Mouse (Mus musculus): ENCODE results near the gene Twnk. TPM values are rescaled to one million over a fixed set of nuclear protein-coding genes. Genes with fewer than 3 reads are reported as not detected.

Twnk gene
- 28.4 and 31.5 TPM in 2 replicates for polyA plus RNA-seq (2015; fragmentation: Nextera tagmentation; extraction: Ambion mirVana)

DNA sequence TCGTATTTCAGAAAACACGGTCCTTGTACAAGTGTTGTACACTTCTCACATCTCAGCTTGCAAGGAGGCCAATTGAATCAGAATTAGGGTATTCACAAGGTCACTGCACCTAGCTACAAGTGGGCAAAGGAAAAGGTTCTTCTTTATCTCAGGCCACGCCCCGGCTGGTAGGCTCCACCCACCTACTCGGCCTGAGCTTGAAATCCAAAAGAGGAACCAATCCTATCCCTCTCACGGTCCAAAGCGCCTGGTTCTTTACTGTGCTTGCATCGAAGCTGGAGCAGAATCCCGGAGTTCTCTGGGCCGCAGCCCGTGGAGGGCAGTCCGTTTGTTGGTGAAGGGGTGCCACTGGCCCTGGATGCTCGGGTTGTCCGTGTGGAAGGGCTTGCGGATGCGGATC lies at the start of gene Twnk:
Gene Twnk, plus strand, starts transcription at position 220 of the 400 bp plus-strand sequence.
- Histone ChIP-seq H3K27me3 (ENCODE audit: insufficient read depth, low read length) (no peaks in the 10 kb centered on the region), H3K36me3 (ENCODE audit: insufficient read depth, low read length) (peaks cover 29% of the 10 kb centered on the region), H3K4me1 (ENCODE audit: insufficient read depth, low read length) (peaks cover 24% of the 10 kb centered on the region), H3K4me2 (replicated peaks; ENCODE audit: low read depth, low read length) (peak within 1 kb of the TSS; percentile 86), H3K4me3 (ENCODE audit: low read length) (peak within 1 kb of the TSS; percentile 97), H3K27ac (ENCODE audit: low read length) (peak within 1 kb of the TSS; percentile 87), H3K9ac (replicated peaks; ENCODE audit: low read length) (peak within 1 kb of the TSS; percentile 90), H3K9me3 (ENCODE audit: low read length) (no peaks in the 10 kb centered on the region)
- no peak for ATAC-seq (ENCODE audit: low FRiP score, low TSS enrichment)
- 10% methylated on average over 16 of the region's 16 CpGs for WGBS

DNA sequence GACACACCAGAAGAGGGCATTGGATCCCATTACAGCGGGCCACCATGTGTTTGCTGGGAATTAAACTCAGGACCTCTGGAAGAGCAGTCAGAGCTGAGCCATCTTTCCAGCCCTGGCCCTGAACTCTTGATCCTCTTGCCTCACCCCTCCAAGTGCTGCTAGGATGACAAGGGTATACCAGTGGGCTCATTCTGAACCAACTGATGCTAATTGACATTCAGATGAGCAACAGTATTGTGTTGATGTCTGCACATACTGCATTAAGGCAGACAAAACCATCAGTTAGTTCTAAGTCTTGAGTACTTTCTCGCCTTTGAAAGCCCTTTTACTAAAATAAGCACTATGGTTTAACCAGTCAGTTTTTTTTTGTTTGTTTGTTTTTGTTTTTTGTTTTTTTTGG lies 45.8 kb upstream of the Twnk start:
- no peak overlapping the region for H3K9ac ChIP-seq (replicated peaks; ENCODE audit: low read length)
- WGBS: 99% methylated on average over 2 of the region's 2 CpGs
- no peak overlapping the region for H3K4me3 ChIP-seq (ENCODE audit: low read length)
- no peak overlapping the region for H3K4me2 ChIP-seq (replicated peaks; ENCODE audit: low read depth, low read length)
- no peaks in the 10 kb centered on the region for H3K27me3 ChIP-seq (ENCODE audit: insufficient read depth, low read length)
- no peaks in the 10 kb centered on the region for H3K9me3 ChIP-seq (ENCODE audit: low read length)
- H3K36me3 ChIP-seq (ENCODE audit: insufficient read depth, low read length): peaks cover 66% of the 10 kb centered on the region
- H3K27ac ChIP-seq (ENCODE audit: low read length): no peak overlapping the region
- H3K4me1 ChIP-seq (ENCODE audit: insufficient read depth, low read length): no peaks in the 10 kb centered on the region
- no peak for ATAC-seq (ENCODE audit: low FRiP score, low TSS enrichment)

DNA sequence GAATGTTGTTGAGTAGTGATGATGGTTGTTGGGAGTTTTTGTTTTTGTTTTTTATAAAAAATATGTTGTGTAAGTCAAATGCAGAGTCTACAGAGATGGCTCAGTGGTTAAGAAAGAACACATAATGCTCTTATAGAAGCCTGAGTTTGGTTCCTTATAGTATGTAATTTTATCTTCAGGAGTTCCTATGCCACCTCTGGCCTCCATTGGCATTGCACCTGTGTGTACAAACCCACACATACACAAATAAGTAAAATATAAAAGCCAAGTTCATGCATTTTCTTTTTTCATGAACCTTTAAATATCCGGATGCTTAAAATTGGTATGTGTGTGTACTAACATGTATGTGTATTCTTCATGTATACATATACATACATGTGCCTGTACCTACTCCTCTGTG lies 39.5 kb upstream of the Twnk start:
- WGBS: 95% methylated on average over 1 of the region's 1 CpGs
- ATAC-seq (ENCODE audit: low FRiP score, low TSS enrichment): no peak
- H3K4me1 ChIP-seq (ENCODE audit: insufficient read depth, low read length): no peaks in the 10 kb centered on the region
- no peaks in the 10 kb centered on the region for H3K27me3 ChIP-seq (ENCODE audit: insufficient read depth, low read length)
- H3K4me3 ChIP-seq (ENCODE audit: low read length): no peak overlapping the region
- H3K9ac ChIP-seq (replicated peaks; ENCODE audit: low read length): no peak overlapping the region
- H3K4me2 ChIP-seq (replicated peaks; ENCODE audit: low read depth, low read length): no peak overlapping the region
- H3K27ac ChIP-seq (ENCODE audit: low read length): no peak overlapping the region
- H3K36me3 ChIP-seq (ENCODE audit: insufficient read depth, low read length): peaks cover 67% of the 10 kb centered on the region
- H3K9me3 ChIP-seq (ENCODE audit: low read length): no peaks in the 10 kb centered on the region

DNA sequence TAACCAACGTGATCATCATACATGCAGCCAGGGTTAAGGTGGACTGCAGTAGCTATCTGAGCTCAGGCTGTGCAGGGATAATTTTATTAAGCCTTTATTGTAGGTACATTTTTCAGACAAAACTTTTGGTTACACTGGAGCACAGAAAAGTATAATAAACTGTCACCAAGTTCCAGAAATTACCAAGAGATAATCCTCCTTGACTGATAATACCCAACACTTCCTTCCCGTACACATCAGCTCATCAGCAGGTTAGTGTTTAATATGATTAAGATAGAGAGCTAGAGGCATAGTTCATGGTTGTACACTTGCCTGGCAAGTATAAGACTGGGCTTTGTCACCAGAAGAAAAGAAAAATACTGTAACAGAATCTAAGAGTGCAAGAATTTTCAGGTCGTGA lies 37.1 kb upstream of the Twnk start:
- no peak overlapping the region for H3K27ac ChIP-seq (ENCODE audit: low read length)
- H3K9ac ChIP-seq (replicated peaks; ENCODE audit: low read length): no peak overlapping the region
- no peaks in the 10 kb centered on the region for H3K27me3 ChIP-seq (ENCODE audit: insufficient read depth, low read length)
- no peak overlapping the region for H3K4me2 ChIP-seq (replicated peaks; ENCODE audit: low read depth, low read length)
- no peak overlapping the region for H3K4me3 ChIP-seq (ENCODE audit: low read length)
- no peaks in the 10 kb centered on the region for H3K4me1 ChIP-seq (ENCODE audit: insufficient read depth, low read length)
- peaks cover 72% of the 10 kb centered on the region for H3K36me3 ChIP-seq (ENCODE audit: insufficient read depth, low read length)
- H3K9me3 ChIP-seq (ENCODE audit: low read length): no peaks in the 10 kb centered on the region
- ATAC-seq (ENCODE audit: low FRiP score, low TSS enrichment): no peak
- 93% methylated on average over 3 of the region's 3 CpGs for WGBS

DNA sequence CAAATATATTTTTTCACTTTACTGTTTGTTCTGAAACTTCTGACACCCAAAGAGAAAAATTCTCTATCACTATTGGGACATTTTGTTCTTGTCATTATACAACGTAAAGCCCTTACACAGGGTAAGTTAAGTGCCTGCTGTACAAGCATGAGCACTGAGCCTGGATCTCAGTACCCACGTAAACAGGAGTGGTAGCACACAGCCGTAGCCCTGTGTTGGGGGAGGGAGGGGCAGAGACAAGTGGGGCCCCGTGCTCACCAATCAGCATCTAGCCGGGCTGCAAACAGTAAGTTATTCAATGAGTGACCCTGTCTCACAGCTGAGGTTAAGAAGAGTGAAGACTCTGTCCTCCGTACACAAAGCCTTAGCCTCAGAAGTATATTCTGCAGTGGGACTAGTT lies 28.8 kb upstream of the Twnk start:
- Histone ChIP-seq H3K4me3 (ENCODE audit: low read length) (no peak overlapping the region), H3K9me3 (ENCODE audit: low read length) (no peaks in the 10 kb centered on the region), H3K4me2 (replicated peaks; ENCODE audit: low read depth, low read length) (no peak overlapping the region), H3K27me3 (ENCODE audit: insufficient read depth, low read length) (no peaks in the 10 kb centered on the region), H3K27ac (ENCODE audit: low read length) (no peak overlapping the region), H3K4me1 (ENCODE audit: insufficient read depth, low read length) (no peaks in the 10 kb centered on the region), H3K36me3 (ENCODE audit: insufficient read depth, low read length) (peaks cover 77% of the 10 kb centered on the region), H3K9ac (replicated peaks; ENCODE audit: low read length) (no peak overlapping the region)
- WGBS: 83% methylated on average over 6 of the region's 6 CpGs
- no peak for ATAC-seq (ENCODE audit: low FRiP score, low TSS enrichment)

DNA sequence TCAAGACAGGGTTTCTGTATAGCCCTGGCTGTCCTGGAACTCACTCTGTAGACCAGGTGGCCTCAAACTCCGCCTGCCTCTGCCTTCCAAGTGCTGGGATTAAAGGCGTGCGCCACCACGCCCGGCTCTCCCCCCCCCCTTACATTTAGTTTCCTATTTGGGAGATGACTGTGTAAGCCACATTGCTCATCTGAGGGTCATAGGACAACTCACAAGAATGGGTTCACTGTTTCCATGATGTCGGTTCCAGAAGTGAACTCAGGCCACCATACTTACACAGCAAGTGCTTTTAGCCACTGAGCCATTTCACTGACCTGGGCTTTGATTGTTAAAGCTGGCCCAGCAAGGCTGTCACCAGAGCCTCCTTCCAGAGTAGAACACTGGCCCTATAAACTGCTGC lies 28.3 kb upstream of the Twnk start:
- no peak overlapping the region for H3K4me2 ChIP-seq (replicated peaks; ENCODE audit: low read depth, low read length)
- H3K4me3 ChIP-seq (ENCODE audit: low read length): no peak overlapping the region
- ATAC-seq (ENCODE audit: low FRiP score, low TSS enrichment): no peak
- H3K27me3 ChIP-seq (ENCODE audit: insufficient read depth, low read length): no peaks in the 10 kb centered on the region
- H3K9me3 ChIP-seq (ENCODE audit: low read length): no peaks in the 10 kb centered on the region
- 91% methylated on average over 6 of the region's 6 CpGs for WGBS
- H3K9ac ChIP-seq (replicated peaks; ENCODE audit: low read length): no peak overlapping the region
- no peaks in the 10 kb centered on the region for H3K4me1 ChIP-seq (ENCODE audit: insufficient read depth, low read length)
- H3K36me3 ChIP-seq (ENCODE audit: insufficient read depth, low read length): peaks cover 80% of the 10 kb centered on the region
- no peak overlapping the region for H3K27ac ChIP-seq (ENCODE audit: low read length)

DNA sequence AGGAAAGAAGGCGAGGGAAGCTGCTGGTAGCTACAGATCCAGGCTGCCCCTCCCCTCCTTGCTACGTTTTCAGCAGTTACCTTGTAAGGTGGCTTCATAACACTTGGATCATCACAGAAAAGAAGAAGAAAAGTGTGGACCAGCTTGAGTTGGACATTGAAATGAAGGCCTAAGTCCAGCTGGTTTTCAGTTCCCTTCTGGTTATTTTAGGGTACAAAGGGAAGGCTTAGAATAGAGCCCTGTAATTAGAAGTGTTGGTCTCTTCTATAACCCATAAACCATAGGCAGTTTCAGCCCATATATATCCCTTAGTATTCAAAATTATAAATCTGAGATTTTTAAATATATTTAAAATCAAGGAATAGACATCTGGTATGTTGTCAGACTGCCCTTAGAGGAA lies 24.7 kb upstream of the Twnk start:
- H3K27me3 ChIP-seq (ENCODE audit: insufficient read depth, low read length): no peaks in the 10 kb centered on the region
- H3K9ac ChIP-seq (replicated peaks; ENCODE audit: low read length): no peak overlapping the region
- no peak for ATAC-seq (ENCODE audit: low FRiP score, low TSS enrichment)
- H3K4me1 ChIP-seq (ENCODE audit: insufficient read depth, low read length): 0 out of 2 replicates have a peak, but pooled peaks cover 6% of the 10 kb centered on the region
- H3K4me2 ChIP-seq (replicated peaks; ENCODE audit: low read depth, low read length): no peak overlapping the region
- WGBS: 93% methylated on average over 2 of the region's 2 CpGs
- H3K27ac ChIP-seq (ENCODE audit: low read length): no peak overlapping the region
- no peak overlapping the region for H3K4me3 ChIP-seq (ENCODE audit: low read length)
- peaks cover 49% of the 10 kb centered on the region for H3K36me3 ChIP-seq (ENCODE audit: insufficient read depth, low read length)
- H3K9me3 ChIP-seq (ENCODE audit: low read length): no peaks in the 10 kb centered on the region

DNA sequence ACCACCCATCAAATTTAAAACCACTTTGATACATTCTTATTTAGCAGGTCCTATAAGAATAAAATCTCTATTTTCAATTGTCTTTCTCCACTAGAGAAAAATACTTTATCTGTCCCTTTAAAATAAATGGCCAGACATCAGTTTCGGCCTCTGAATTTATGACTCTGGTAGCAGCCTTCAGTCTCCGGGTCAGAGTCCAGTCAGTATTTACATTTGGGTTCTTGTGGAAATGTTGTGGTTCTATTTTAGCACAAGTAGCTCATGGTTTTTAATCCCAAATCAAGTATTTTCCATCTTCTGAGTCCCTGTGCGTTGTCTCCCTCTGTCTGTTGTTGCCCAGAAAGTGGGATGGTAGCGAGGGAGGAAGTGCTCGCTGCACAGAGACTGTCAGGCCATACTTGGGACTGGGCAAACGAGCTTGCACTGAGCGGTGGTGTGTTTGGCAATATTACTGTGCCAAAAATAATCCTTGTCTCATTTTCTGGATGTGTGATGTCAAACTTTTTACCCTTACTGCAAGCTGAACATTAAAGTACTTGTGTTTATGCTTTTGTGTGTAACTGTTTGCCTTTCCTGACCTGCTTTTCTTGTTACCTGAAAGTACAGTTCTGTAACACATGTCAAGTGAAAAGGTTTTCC lies 22.9 kb upstream of the Twnk start:
- no peak overlapping the region for H3K4me2 ChIP-seq (replicated peaks; ENCODE audit: low read depth, low read length)
- no peaks in the 10 kb centered on the region for H3K27me3 ChIP-seq (ENCODE audit: insufficient read depth, low read length)
- H3K9ac ChIP-seq (replicated peaks; ENCODE audit: low read length): no peak overlapping the region
- H3K36me3 ChIP-seq (ENCODE audit: insufficient read depth, low read length): peaks cover 33% of the 10 kb centered on the region
- no peak overlapping the region; the same call in 1 of the 2 replicates for H3K27ac ChIP-seq (ENCODE audit: low read length)
- ATAC-seq (ENCODE audit: low FRiP score, low TSS enrichment): no peak
- no peaks in the 10 kb centered on the region for H3K9me3 ChIP-seq (ENCODE audit: low read length)
- H3K4me3 ChIP-seq (ENCODE audit: low read length): no peak overlapping the region
- 73% methylated on average over 7 of the region's 7 CpGs for WGBS
- 0 out of 2 replicates have a peak, but pooled peaks cover 6% of the 10 kb centered on the region for H3K4me1 ChIP-seq (ENCODE audit: insufficient read depth, low read length)

DNA sequence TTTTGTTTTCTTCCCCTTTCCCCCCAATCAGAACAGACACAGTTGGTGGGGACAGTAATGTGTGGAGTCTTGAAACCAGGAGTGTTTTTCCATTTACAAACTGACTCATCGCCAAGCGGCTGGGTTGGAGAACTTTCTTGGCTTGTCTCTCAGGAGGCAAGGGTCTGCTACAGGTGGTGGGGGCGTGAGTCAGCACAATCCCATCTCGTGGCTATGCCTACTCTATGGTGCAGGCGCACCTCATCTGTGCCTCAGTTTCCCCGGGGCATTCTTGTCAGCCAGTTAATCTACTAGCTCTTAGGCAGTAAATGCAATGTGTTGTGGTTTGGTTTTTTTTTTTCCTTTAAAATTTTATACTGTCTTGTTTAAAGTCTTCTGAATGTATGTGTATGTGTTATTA lies 22.1 kb upstream of the Twnk start:
- peaks cover 26% of the 10 kb centered on the region for H3K36me3 ChIP-seq (ENCODE audit: insufficient read depth, low read length)
- 93% methylated on average over 6 of the region's 6 CpGs for WGBS
- H3K4me2 ChIP-seq (replicated peaks; ENCODE audit: low read depth, low read length): no peak overlapping the region
- H3K9ac ChIP-seq (replicated peaks; ENCODE audit: low read length): no peak overlapping the region
- ATAC-seq (ENCODE audit: low FRiP score, low TSS enrichment): no peak
- no peak overlapping the region for H3K4me3 ChIP-seq (ENCODE audit: low read length)
- no peaks in the 10 kb centered on the region for H3K9me3 ChIP-seq (ENCODE audit: low read length)
- H3K27me3 ChIP-seq (ENCODE audit: insufficient read depth, low read length): no peaks in the 10 kb centered on the region
- H3K4me1 ChIP-seq (ENCODE audit: insufficient read depth, low read length): peaks cover 8% of the 10 kb centered on the region; the same call in 1 of the 2 replicates
- H3K27ac ChIP-seq (ENCODE audit: low read length): no peak overlapping the region

DNA sequence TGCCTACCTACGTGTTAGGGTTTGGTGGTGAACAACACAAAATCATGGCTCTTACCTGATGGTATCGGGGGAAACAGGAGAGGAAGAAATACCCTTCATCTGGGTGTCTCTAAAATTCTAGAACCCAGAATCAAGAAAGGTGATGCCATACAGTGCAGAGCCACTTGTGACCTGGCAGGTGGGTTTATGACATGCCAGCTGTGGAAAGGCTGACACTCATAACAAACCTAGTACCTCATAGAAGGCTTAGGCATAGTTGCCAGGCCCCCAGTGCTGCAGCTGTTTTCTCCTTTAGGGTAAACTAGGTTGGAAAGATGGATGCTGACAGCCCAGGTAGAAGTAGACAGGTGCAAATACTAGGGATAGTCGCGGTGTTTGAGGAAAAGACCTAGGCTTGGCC lies 21.0 kb upstream of the Twnk start:
- Histone ChIP-seq H3K4me1 (ENCODE audit: insufficient read depth, low read length) (peaks cover 14% of the 10 kb centered on the region), H3K4me2 (replicated peaks; ENCODE audit: low read depth, low read length) (no peak overlapping the region), H3K27me3 (ENCODE audit: insufficient read depth, low read length) (no peaks in the 10 kb centered on the region), H3K36me3 (ENCODE audit: insufficient read depth, low read length) (peaks cover 24% of the 10 kb centered on the region), H3K9me3 (ENCODE audit: low read length) (no peaks in the 10 kb centered on the region), H3K27ac (ENCODE audit: low read length) (no peak overlapping the region), H3K4me3 (ENCODE audit: low read length) (no peak overlapping the region), H3K9ac (replicated peaks; ENCODE audit: low read length) (no peak overlapping the region)
- WGBS: 95% methylated on average over 4 of the region's 4 CpGs
- no peak for ATAC-seq (ENCODE audit: low FRiP score, low TSS enrichment)
